Mouse (Mus musculus): Measurements from ENCODE around the gene Prmt1. TPM values are rescaled to one million over a fixed set of nuclear protein-coding genes. Genes with fewer than 3 reads are reported as not detected.

The Prmt1 gene
- polyA plus RNA-seq, 1 experiment from 2014 or later, result 98.6 TPM

DNA sequence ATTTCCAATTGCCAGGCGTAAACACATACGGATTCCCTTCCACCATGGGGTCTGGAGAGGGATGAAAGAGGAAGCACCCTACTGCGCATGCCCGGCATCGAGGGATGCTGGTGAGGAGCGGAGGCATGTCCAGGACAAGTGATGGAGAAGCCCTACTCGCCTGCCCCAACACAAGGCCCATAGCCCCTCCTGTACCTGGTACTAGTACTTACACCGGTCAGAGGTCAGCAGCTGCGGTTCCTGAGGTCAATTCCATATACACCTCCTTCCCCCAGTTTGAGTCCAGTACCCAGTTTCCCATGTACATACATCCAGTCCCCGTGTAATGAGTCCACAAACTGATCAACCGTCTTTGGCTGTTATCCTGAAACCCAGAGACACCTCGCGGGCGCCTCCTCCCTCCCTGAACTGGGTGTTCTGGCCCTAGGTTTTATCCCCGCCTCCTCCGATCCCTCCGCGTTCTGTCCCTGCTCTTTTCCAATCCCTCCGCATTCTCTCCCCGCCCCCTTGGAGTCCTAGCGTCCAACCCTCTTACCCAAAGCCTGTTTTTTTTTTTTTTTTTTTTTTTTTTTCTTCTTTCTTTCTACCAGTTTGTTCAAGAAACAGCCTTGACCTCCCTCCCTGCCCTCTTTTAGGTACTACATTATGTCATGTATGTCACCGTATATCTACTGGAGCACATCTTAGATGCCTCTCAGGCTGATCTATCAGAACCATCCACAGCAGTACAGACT, 11.8 kb downstream of the Prmt1 start, which contains the start of gene Cpt1c:
Cpt1c (minus strand) TSS at position 469 of the 734 bp plus-strand sequence.
- Histone ChIP-seq H3K4me3 (ENCODE audit: low read depth, low read length) (peak within 1 kb of the TSS; percentile 51), H3K36me3 (ENCODE audit: control insufficient read depth, insufficient read depth) (peaks cover 16% of the 10 kb centered on the region), H3K4me2 (ENCODE audit: low read depth, low read length) (peak within 1 kb of the TSS; percentile 71), H3K9me3 (replicated peaks; ENCODE audit: control insufficient read depth, low read length) (no peaks in the 10 kb centered on the region), H3K9ac (ENCODE audit: low read depth, low read length) (peak within 1 kb of the TSS; percentile 55), H3K27me3 (ENCODE audit: control insufficient read depth, insufficient read depth, low read depth, low read length) (no peaks in the 10 kb centered on the region), H3K4me1 (ENCODE audit: control insufficient read depth, low read depth, low read length) (peaks cover 32% of the 10 kb centered on the region), H3K27ac (ENCODE audit: low read length) (peak within 1 kb of the TSS; percentile 83)
- WGBS (ENCODE audit: insufficient replicate concordance), result 4% methylated on average over 22 of the region's 22 CpGs
- ATAC-seq (ENCODE audit: low read depth), result peak; percentile 54

DNA sequence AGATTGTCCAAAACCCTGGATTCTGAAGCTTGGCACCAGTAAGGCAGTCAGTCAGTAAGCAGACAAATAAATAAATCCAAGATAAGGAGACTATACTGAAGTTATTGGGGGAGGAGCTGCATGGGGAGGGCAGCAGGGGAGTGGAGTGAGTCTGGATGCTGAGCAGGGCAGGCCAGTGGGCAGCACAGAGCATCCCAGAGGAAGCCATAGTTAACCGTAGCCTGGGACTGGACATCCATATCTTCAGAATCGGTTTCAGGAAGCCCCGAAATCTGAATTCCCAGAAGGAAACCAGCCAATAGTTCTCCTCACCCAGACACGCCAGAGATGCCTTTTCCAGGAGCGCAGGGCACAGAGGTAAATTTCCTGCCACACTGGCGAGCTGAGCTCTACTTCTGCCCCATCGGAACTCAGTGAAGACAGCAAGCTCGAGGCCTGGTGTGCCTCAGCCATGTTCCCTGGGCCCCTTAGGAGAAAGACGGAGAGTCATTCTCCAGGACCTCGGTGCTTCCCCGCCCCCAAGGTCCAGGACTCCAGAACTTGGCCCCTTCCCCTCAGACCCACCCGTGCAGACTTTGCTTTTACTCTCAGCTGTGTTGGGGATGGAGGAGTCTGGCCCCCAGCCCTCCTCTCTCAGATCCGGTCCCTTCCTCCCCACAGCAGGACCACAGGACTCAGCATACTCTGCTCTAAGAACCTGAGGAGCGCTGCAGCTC, 12.8 kb downstream of the Prmt1 start:
- H3K27ac ChIP-seq (ENCODE audit: low read length), result peak overlapping the region; percentile 83
- peaks cover 13% of the 10 kb centered on the region for H3K36me3 ChIP-seq (ENCODE audit: control insufficient read depth, insufficient read depth)
- peak overlapping the region; percentile 71 for H3K4me2 ChIP-seq (ENCODE audit: low read depth, low read length)
- no peaks in the 10 kb centered on the region for H3K9me3 ChIP-seq (replicated peaks; ENCODE audit: control insufficient read depth, low read length)
- no peaks in the 10 kb centered on the region for H3K27me3 ChIP-seq (ENCODE audit: control insufficient read depth, insufficient read depth, low read depth, low read length)
- H3K4me3 ChIP-seq (ENCODE audit: low read depth, low read length), result peak overlapping the region; percentile 51
- no peak overlapping the region; the same call in 1 of the 2 replicates for H3K9ac ChIP-seq (ENCODE audit: low read depth, low read length)
- no peak for ATAC-seq (ENCODE audit: low read depth)
- H3K4me1 ChIP-seq (ENCODE audit: control insufficient read depth, low read depth, low read length), result peaks cover 32% of the 10 kb centered on the region
- WGBS (ENCODE audit: insufficient replicate concordance), result 50% methylated on average over 14 of the region's 14 CpGs

DNA sequence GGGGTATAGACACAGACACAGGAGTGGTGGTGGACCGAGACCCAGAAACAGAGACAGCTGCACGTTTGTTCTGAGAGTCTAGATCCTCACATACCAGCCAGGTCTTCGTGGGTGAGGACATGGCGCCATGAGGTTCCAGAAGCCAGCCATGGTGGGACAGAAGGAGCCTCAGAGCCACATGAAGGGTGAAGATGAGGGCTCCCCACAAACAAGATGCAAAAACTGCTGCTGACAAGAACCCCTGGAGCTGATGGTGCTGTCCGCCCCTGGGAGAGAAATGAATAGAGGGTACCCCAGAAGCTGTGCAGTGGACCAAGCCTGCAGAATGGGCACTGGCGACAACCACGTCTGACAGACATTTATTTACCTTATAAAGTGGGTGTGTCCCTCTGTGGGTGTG, 15.2 kb downstream of the Prmt1 start:
- ATAC-seq (ENCODE audit: low read depth), result no peak
- no peaks in the 10 kb centered on the region for H3K9me3 ChIP-seq (replicated peaks; ENCODE audit: control insufficient read depth, low read length)
- H3K27ac ChIP-seq (ENCODE audit: low read length), result no peak overlapping the region
- H3K9ac ChIP-seq (ENCODE audit: low read depth, low read length), result no peak overlapping the region
- peak overlapping the region; percentile 84; the same call in 1 of the 2 replicates for H3K4me2 ChIP-seq (ENCODE audit: low read depth, low read length)
- no peaks in the 10 kb centered on the region for H3K36me3 ChIP-seq (ENCODE audit: control insufficient read depth, insufficient read depth)
- no peaks in the 10 kb centered on the region for H3K27me3 ChIP-seq (ENCODE audit: control insufficient read depth, insufficient read depth, low read depth, low read length)
- H3K4me3 ChIP-seq (ENCODE audit: low read depth, low read length), result no peak overlapping the region
- WGBS (ENCODE audit: insufficient replicate concordance), result 64% methylated on average over 7 of the region's 7 CpGs
- peaks cover 32% of the 10 kb centered on the region for H3K4me1 ChIP-seq (ENCODE audit: control insufficient read depth, low read depth, low read length)

DNA sequence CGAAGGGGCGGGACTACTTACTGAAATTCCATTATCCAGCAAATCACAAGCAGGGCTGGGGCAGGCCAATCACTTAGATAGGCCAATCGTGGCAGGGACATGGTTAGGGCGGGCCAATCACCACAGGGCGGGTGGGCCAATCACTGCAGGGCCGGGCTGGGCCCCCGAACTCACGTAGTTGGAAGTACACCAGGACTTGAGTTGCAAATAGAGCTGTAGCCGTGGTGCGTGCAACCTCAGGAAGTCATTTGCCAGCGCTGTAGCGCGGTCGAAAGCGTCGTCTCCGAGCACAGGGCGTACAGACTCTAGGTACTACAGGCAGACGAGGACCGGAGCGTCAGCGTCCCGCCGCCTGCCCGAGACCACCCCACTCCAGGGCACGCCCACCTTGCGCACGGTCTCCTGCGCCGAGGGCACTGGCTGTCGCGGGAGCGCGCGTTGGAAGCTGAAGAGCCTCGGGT, 16.1 kb downstream of the Prmt1 start:
- peak overlapping the region; percentile 84 for H3K4me2 ChIP-seq (ENCODE audit: low read depth, low read length)
- WGBS (ENCODE audit: insufficient replicate concordance), result under 1% methylated on average over 36 of the region's 36 CpGs
- no peak overlapping the region for H3K27ac ChIP-seq (ENCODE audit: low read length)

DNA sequence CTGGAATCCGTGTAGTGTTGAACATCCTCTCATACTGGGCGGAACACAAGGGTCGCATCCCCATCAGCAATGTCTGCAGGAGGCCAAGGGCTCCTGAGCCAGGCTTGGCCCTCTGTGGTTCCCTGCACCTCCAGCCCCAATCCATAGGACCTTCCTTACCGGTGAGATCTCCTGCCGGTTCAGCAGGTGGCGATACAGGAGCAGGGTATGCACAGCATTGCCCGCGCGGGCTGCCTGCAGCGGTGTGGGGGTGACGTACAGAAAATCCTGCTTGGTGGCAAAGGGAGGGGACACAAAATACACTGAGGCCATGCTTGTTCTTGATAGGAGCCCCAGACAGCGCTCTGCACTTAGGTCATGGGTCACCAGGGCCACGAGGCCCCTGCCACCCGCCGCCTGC, 19.7 kb downstream of the Prmt1 start:
- H3K27ac ChIP-seq (ENCODE audit: low read length), result no peak overlapping the region
- no peak overlapping the region for H3K9ac ChIP-seq (ENCODE audit: low read depth, low read length)
- H3K4me2 ChIP-seq (ENCODE audit: low read depth, low read length), result no peak overlapping the region
- 52% methylated on average over 15 of the region's 15 CpGs for WGBS (ENCODE audit: insufficient replicate concordance)
- no peak overlapping the region for H3K4me3 ChIP-seq (ENCODE audit: low read depth, low read length)
- no peaks in the 10 kb centered on the region for H3K36me3 ChIP-seq (ENCODE audit: control insufficient read depth, insufficient read depth)
- peaks cover 12% of the 10 kb centered on the region for H3K4me1 ChIP-seq (ENCODE audit: control insufficient read depth, low read depth, low read length)
- no peaks in the 10 kb centered on the region for H3K9me3 ChIP-seq (replicated peaks; ENCODE audit: control insufficient read depth, low read length)
- H3K27me3 ChIP-seq (ENCODE audit: control insufficient read depth, insufficient read depth, low read depth, low read length), result no peaks in the 10 kb centered on the region
- no peak for ATAC-seq (ENCODE audit: low read depth)

More for the DNA sequence above, 16.1 kb downstream of the Prmt1 start:
- no peaks in the 10 kb centered on the region for H3K9me3 ChIP-seq (replicated peaks; ENCODE audit: control insufficient read depth, low read length)
- H3K27me3 ChIP-seq (ENCODE audit: control insufficient read depth, insufficient read depth, low read depth, low read length), result no peaks in the 10 kb centered on the region
- peak overlapping the region; percentile 38 for H3K9ac ChIP-seq (ENCODE audit: low read depth, low read length)
- peak overlapping the region; percentile 59 for H3K4me3 ChIP-seq (ENCODE audit: low read depth, low read length)
- ATAC-seq (ENCODE audit: low read depth), result peak; percentile 89
- H3K36me3 ChIP-seq (ENCODE audit: control insufficient read depth, insufficient read depth), result no peaks in the 10 kb centered on the region
- peaks cover 30% of the 10 kb centered on the region for H3K4me1 ChIP-seq (ENCODE audit: control insufficient read depth, low read depth, low read length)

DNA sequence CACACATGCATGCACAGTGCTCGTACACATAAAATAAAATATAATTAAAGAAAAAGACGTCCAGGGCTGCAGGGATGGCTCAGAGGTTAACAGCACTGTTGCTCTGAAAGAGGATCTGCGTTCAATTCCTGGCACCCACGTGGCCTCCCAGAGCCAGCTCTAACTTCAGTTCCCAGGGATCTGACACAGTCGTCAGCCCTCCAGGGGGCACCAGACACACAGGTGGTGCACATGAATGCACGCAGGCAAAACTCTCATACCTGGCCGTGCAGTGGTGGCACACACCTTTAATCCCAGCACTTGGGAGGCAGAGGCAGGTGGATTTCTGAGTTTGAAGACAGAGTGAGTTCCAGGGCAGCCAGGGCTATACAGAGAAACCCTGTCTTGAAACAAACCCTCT, 20.4 kb downstream of the Prmt1 start:
- WGBS (ENCODE audit: insufficient replicate concordance), result 55% methylated on average over 7 of the region's 7 CpGs
- H3K4me2 ChIP-seq (ENCODE audit: low read depth, low read length), result no peak overlapping the region
- no peak overlapping the region for H3K9ac ChIP-seq (ENCODE audit: low read depth, low read length)
- H3K9me3 ChIP-seq (replicated peaks; ENCODE audit: control insufficient read depth, low read length), result no peaks in the 10 kb centered on the region
- H3K27me3 ChIP-seq (ENCODE audit: control insufficient read depth, insufficient read depth, low read depth, low read length), result no peaks in the 10 kb centered on the region
- no peak overlapping the region for H3K27ac ChIP-seq (ENCODE audit: low read length)
- no peak overlapping the region for H3K4me3 ChIP-seq (ENCODE audit: low read depth, low read length)
- no peak for ATAC-seq (ENCODE audit: low read depth)
- H3K4me1 ChIP-seq (ENCODE audit: control insufficient read depth, low read depth, low read length), result peaks cover 8% of the 10 kb centered on the region
- no peaks in the 10 kb centered on the region for H3K36me3 ChIP-seq (ENCODE audit: control insufficient read depth, insufficient read depth)

DNA sequence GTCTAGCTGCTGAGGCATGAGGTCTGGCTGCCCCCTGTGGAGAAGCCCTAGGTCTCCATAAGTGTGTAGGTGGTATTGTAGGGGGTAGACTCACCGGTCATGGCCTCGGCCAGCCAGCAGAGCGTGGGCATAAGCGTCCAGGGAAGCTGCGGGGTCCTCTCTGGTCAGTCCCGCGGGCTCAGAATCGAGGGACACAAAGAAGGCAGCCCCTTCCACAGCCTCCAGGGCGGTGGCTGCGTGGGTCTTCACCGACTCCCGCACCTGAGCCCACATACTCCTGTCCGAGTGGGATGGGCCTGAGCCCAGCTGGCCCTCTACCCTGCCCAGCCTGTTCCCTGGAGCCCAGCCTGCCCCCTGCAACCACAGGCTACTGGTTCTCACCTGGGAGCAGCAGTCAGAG, 21.4 kb downstream of the Prmt1 start:
- no peaks in the 10 kb centered on the region; the same call in 1 of the 2 replicates for H3K4me1 ChIP-seq (ENCODE audit: control insufficient read depth, low read depth, low read length)
- ATAC-seq (ENCODE audit: low read depth), result no peak

DNA sequence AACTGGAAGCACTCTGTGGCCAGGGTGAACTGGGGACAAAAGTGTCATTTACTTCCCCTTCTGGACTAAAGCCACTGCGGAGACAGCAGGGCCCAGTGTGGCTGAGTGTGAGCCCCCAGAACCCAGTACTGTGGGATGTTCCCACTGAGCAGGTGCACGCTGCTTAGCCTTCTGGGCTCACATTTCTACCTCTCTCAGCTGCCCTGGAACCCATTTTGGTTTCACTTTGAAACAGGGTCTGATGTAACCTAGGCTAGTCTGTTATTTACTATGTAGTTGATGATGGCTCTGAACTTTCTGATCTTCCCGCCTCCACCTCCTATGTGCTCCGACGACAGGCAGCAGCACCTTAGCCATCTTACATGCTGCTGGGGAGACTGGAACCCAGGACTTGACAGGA, 23.5 kb downstream of the Prmt1 start:
- H3K9ac ChIP-seq (ENCODE audit: low read depth, low read length), result no peak overlapping the region
- no peak for ATAC-seq (ENCODE audit: low read depth)
- peaks cover 2% of the 10 kb centered on the region; the same call in 1 of the 2 replicates for H3K27me3 ChIP-seq (ENCODE audit: control insufficient read depth, insufficient read depth, low read depth, low read length)
- H3K4me3 ChIP-seq (ENCODE audit: low read depth, low read length), result no peak overlapping the region
- H3K36me3 ChIP-seq (ENCODE audit: control insufficient read depth, insufficient read depth), result no peaks in the 10 kb centered on the region
- H3K27ac ChIP-seq (ENCODE audit: low read length), result no peak overlapping the region
- no peaks in the 10 kb centered on the region for H3K9me3 ChIP-seq (replicated peaks; ENCODE audit: control insufficient read depth, low read length)
- no peaks in the 10 kb centered on the region; the same call in 1 of the 2 replicates for H3K4me1 ChIP-seq (ENCODE audit: control insufficient read depth, low read depth, low read length)
- WGBS (ENCODE audit: insufficient replicate concordance), result 52% methylated on average over 5 of the region's 5 CpGs
- no peak overlapping the region for H3K4me2 ChIP-seq (ENCODE audit: low read depth, low read length)

More for the DNA sequence above, 21.4 kb downstream of the Prmt1 start:
- H3K9ac ChIP-seq (ENCODE audit: low read depth, low read length), result no peak overlapping the region
- 79% methylated on average over 13 of the region's 13 CpGs for WGBS (ENCODE audit: insufficient replicate concordance)
- H3K27me3 ChIP-seq (ENCODE audit: control insufficient read depth, insufficient read depth, low read depth, low read length), result no peaks in the 10 kb centered on the region
- no peak overlapping the region for H3K4me2 ChIP-seq (ENCODE audit: low read depth, low read length)
- no peak overlapping the region for H3K4me3 ChIP-seq (ENCODE audit: low read depth, low read length)
- no peak overlapping the region for H3K27ac ChIP-seq (ENCODE audit: low read length)
- no peaks in the 10 kb centered on the region for H3K36me3 ChIP-seq (ENCODE audit: control insufficient read depth, insufficient read depth)
- H3K9me3 ChIP-seq (replicated peaks; ENCODE audit: control insufficient read depth, low read length), result no peaks in the 10 kb centered on the region

DNA sequence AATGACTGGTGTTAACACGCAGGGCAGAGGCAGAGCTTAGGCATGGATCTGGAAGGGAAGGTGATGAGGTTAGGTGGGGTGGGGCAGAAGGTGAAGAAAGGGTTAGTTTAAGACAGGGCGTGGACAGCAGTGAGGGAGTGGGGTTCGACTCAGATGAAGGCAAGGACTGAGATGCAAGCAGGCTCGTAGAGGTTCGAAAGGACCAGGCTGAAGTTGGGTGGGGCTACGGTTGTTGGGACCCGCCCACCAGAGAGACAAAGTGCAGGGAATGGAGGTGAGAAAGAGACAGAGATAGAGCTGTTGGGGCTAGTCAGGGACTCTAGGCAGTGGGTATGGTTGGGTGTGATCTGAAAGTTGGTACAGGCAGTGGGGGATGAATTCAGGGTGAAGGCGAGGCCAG, 24.0 kb downstream of the Prmt1 start:
- no peak overlapping the region for H3K27ac ChIP-seq (ENCODE audit: low read length)
- H3K4me1 ChIP-seq (ENCODE audit: control insufficient read depth, low read depth, low read length), result no peaks in the 10 kb centered on the region; the same call in 1 of the 2 replicates
- H3K4me3 ChIP-seq (ENCODE audit: low read depth, low read length), result no peak overlapping the region
- no peaks in the 10 kb centered on the region for H3K9me3 ChIP-seq (replicated peaks; ENCODE audit: control insufficient read depth, low read length)
- no peak overlapping the region for H3K4me2 ChIP-seq (ENCODE audit: low read depth, low read length)
- no peak for ATAC-seq (ENCODE audit: low read depth)
- H3K36me3 ChIP-seq (ENCODE audit: control insufficient read depth, insufficient read depth), result no peaks in the 10 kb centered on the region
- H3K27me3 ChIP-seq (ENCODE audit: control insufficient read depth, insufficient read depth, low read depth, low read length), result peaks cover 2% of the 10 kb centered on the region; the same call in 1 of the 2 replicates
- H3K9ac ChIP-seq (ENCODE audit: low read depth, low read length), result no peak overlapping the region
- 46% methylated on average over 8 of the region's 8 CpGs for WGBS (ENCODE audit: insufficient replicate concordance)

All from liver, embryonic 16.5 days (tissue).